Mouse (Mus musculus) heart, postnatal 4 days (tissue): ENCODE measurements around the gene Gadd45gip1. TPM values are rescaled to one million over a fixed set of nuclear protein-coding genes. Genes with fewer than 3 reads are reported as not detected.

Experiments used
- DNase-seq: peaks from one replicate; pipeline ENCODE4 v3.0.0; 2021
- microRNA-seq, 2 experiments: library from miRNA; unstranded; fragments of <30 nt; microRNA quantifications; one replicate each; pipeline ENCODE4 v1.2.0; 2021 to 2022
- total RNA-seq, 2 experiments: library from RNA; stranded (reverse); gene quantifications; 2 replicates each; pipeline ENCODE4 v1.2.3; 2021

Gadd45gip1 gene
- total RNA-seq, 2 experiments from 2014 or later, result 24.2 to 26.2 TPM

GRCm38 (mm10) chr8:84856434-84856833, 25.1 kb downstream of the Gadd45gip1 start:
- no peak for DNase-seq

- DNase-seq, result peak; percentile 95
These were observed 25.6 kb downstream of the Gadd45gip1 start, which contains the start of gene Farsa for GRCm38 (mm10) chr8:84856864-84857441. Gene Farsa (plus strand): TSS chr8:84856989.

- DNase-seq, result peak; percentile 86
These were observed 40.3 kb downstream of the Gadd45gip1 start, which contains the start of gene Syce2 for GRCm38 (mm10) chr8:84871376-84872308. Gene Syce2 (plus strand): TSS chr8:84872111.

GRCm38 (mm10) chr8:84872309-84872965, 41.1 kb downstream of the Gadd45gip1 start:
- peak; percentile 41 for DNase-seq

- no peak for DNase-seq
These were observed 41.7 kb downstream of the Gadd45gip1 start for GRCm38 (mm10) chr8:84873016-84873415.

- no peak for DNase-seq
These were observed 43.0 kb downstream of the Gadd45gip1 start for GRCm38 (mm10) chr8:84874339-84874738.

- no peak for DNase-seq
These were observed 46.1 kb downstream of the Gadd45gip1 start for GRCm38 (mm10) chr8:84877297-84878035.

GRCm38 (mm10) chr8:84878915-84879314, 47.6 kb downstream of the Gadd45gip1 start:
- DNase-seq, result no peak

- DNase-seq, result no peak
These were observed 53.4 kb downstream of the Gadd45gip1 start for GRCm38 (mm10) chr8:84884728-84885127.

Small RNAs within 50 kb of the gene (microRNA-seq; reads per million reads assigned to microRNA genes)
- 3.5 to 7.6 reads per million in 2 experiments for gene Mir7069

Other genes with a start within 250 kb of the Gadd45gip1 start
- 10 to 100 TPM; 33.3 to 35.5 TPM for gene Ier2, start 168.7 kb upstream of the Gadd45gip1 start, total RNA-seq
- 10 to 100 TPM; 47.4 to 48.8 TPM for gene Trmt1, start 145.2 kb upstream of the Gadd45gip1 start, total RNA-seq
- gene Nacc1, start 143.7 kb upstream of the Gadd45gip1 start, total RNA-seq, result 10 to 100 TPM; 65.0 to 68.7 TPM
- 10 to 100 TPM in 1 of 2 experiments, 1 to 10 TPM in 1; 9.6 to 10.6 TPM for gene Lyl1, start 130.1 kb upstream of the Gadd45gip1 start, total RNA-seq
- gene G430095P16Rik, start 108.5 kb upstream of the Gadd45gip1 start, total RNA-seq, result 1 to 10 TPM; 1.1 to 1.3 TPM
- 100 to 1,000 TPM; 189 to 211 TPM for gene Nfix, start 31.2 kb upstream of the Gadd45gip1 start, total RNA-seq
- 1 to 10 TPM; 3.4 to 3.6 TPM for gene Dand5, start 8.7 kb upstream of the Gadd45gip1 start, total RNA-seq
- 10 to 100 TPM; 90.9 to 91.8 TPM for gene Rad23a, start 9.1 kb downstream of the Gadd45gip1 start, total RNA-seq
- 100 to 1,000 TPM; 320 to 358 TPM for gene Calr, start 15.4 kb downstream of the Gadd45gip1 start, total RNA-seq
- 10 to 100 TPM; 36.3 to 37.0 TPM for gene Farsa, start 25.5 kb downstream of the Gadd45gip1 start, total RNA-seq
- gene Syce2, start 40.6 kb downstream of the Gadd45gip1 start, total RNA-seq, result 10 to 100 TPM; 10.5 to 12.7 TPM
- 10 to 100 TPM; 29.7 to 33.0 TPM for gene Gcdh, start 62.4 kb downstream of the Gadd45gip1 start, total RNA-seq
- under 1 TPM in 1 of 2 experiments, not detected in 1; 0.23 TPM for gene Klf1, start 70.4 kb downstream of the Gadd45gip1 start, total RNA-seq
- gene Dnase2a, start 77.0 kb downstream of the Gadd45gip1 start, total RNA-seq, result 1 to 10 TPM; 6.0 to 7.1 TPM
- under 1 TPM; 0.09 to 0.24 TPM for gene Mast1, start 105.8 kb downstream of the Gadd45gip1 start, total RNA-seq
- gene Rtbdn, start 115.5 kb downstream of the Gadd45gip1 start, total RNA-seq, result not detected
- 1 to 10 TPM in 1 of 2 experiments, not detected in 1; 1.5 TPM for gene Gm49661, start 137.9 kb downstream of the Gadd45gip1 start, total RNA-seq
- 100 to 1,000 TPM; 678 to 716 TPM for gene Prdx2, start 138.1 kb downstream of the Gadd45gip1 start, total RNA-seq
- 10 to 100 TPM; 61.8 to 69.1 TPM for gene Rnaseh2a, start 138.2 kb downstream of the Gadd45gip1 start, total RNA-seq
- 10 to 100 TPM; 12.3 to 12.4 TPM for gene Junb, start 147.2 kb downstream of the Gadd45gip1 start, total RNA-seq
- 1 to 10 TPM; 2.2 to 2.6 TPM for gene Hook2, start 159.1 kb downstream of the Gadd45gip1 start, total RNA-seq
- gene Best2, start 183.0 kb downstream of the Gadd45gip1 start, total RNA-seq, result not detected
- 10 to 100 TPM; 82.3 to 85.2 TPM for gene Asna1, start 193.8 kb downstream of the Gadd45gip1 start, total RNA-seq
- gene Trir, start 195.3 kb downstream of the Gadd45gip1 start, total RNA-seq, result 100 to 1,000 TPM; 132 to 133 TPM
- gene Tnpo2, start 205.4 kb downstream of the Gadd45gip1 start, total RNA-seq, result 10 to 100 TPM; 36.4 to 41.0 TPM
- 10 to 100 TPM; 14.1 to 15.1 TPM for gene Fbxw9, start 228.5 kb downstream of the Gadd45gip1 start, total RNA-seq
- gene Gm5741, start 236.5 kb downstream of the Gadd45gip1 start, total RNA-seq, result not detected
- 10 to 100 TPM; 40.0 to 40.5 TPM for gene Dhps, start 240.2 kb downstream of the Gadd45gip1 start, total RNA-seq
- gene Wdr83os, start 249.2 kb downstream of the Gadd45gip1 start, total RNA-seq, result 10 to 100 TPM; 52.4 to 61.0 TPM
- 10 to 100 TPM; 22.7 to 28.9 TPM for gene Wdr83, start 249.8 kb downstream of the Gadd45gip1 start, total RNA-seq